ENCODE assay signal across 16 mouse cellular contexts in genomic region chr16:41675774-41676173, GRCm38 (mm10).
DNase-seq lines count a peak whose midpoint lies in the region; ATAC-seq and TF ChIP-seq lines count a peak whose summit lies in the region.
"Had no signal": no experiment of that assay in that cellular context is flagged by ENCODE, and none has a peak within 500 bp of the region (broad histone marks: within the 10 kb centered on the region; RNA-seq: fewer than 3 reads in every experiment).

No protein-coding gene starts in this region.

- H3K36me3 ChIP-seq in intestine, postnatal 0 days (ENCODE audit: control insufficient read depth, insufficient read depth) = no peaks in the 10 kb centered on the region
- H3K36me3 ChIP-seq: limb, embryonic 12.5 days; neural tube, embryonic 12.5 days had no signal

- 85% methylated on average over 3 of the region's 3 CpGs for WGBS in intestine, postnatal 0 days

- ATAC-seq in intestine, postnatal 0 days = no peak

- no peaks in the 10 kb centered on the region for H3K9me3 ChIP-seq in intestine, postnatal 0 days (ENCODE audit: control insufficient read depth)
- H3K9me3 ChIP-seq: limb, embryonic 12.5 days; neural tube, embryonic 12.5 days had no signal

- peak overlapping the region; percentile 7; the same call in 1 of the 2 replicates for H3K27ac ChIP-seq in layer of hippocampus, adult 2 months
- H3K27ac ChIP-seq in left cerebral cortex, adult 2 months = peak overlapping the region; percentile 29; the same call in 1 of the 2 replicates
- H3K27ac ChIP-seq in intestine, postnatal 0 days (ENCODE audit: low read depth, low read length) = no peak overlapping the region
- H3K27ac ChIP-seq: limb, embryonic 12.5 days; liver, embryonic 14.5 days; neural tube, embryonic 12.5 days had no signal

- no peak overlapping the region for H3K9ac ChIP-seq in intestine, postnatal 0 days (ENCODE audit: low read depth, low read length)
- H3K9ac ChIP-seq: limb, embryonic 12.5 days; liver, embryonic 14.5 days; neural tube, embryonic 12.5 days had no signal

- H3K27me3 ChIP-seq in intestine, postnatal 0 days (replicated peaks; ENCODE audit: control insufficient read depth, insufficient read depth, low read length) = no peaks in the 10 kb centered on the region
- H3K27me3 ChIP-seq: limb, embryonic 12.5 days; neural tube, embryonic 12.5 days had no signal

- DNase-seq in layer of hippocampus, adult 2 months (ENCODE audit: low spot score in 2 of 2) = peak in 1 of 2 experiments; percentile 17
- DNase-seq in layer of hippocampus, postnatal 25 days (ENCODE audit: extremely low spot score in 1 of 2, low spot score in 1 of 2) = no peak
- DNase-seq in cerebellum, adult 8-10 months = peak; percentile 78
- no peak for DNase-seq in left cerebral cortex, adult 2 months (ENCODE audit: extremely low spot score in 1 of 2, low spot score in 2 of 2)
- peak; percentile 55 for DNase-seq in telencephalon, adult 2 months (ENCODE audit: low read depth, low spot score)
- DNase-seq in adrenal gland, postnatal 25 days = no peak
- DNase-seq: adrenal gland, adult 2 months; kidney, postnatal 10 days; lung, postnatal 10 days; spleen, adult 18-20 months; thymus, postnatal 4 days had no signal

- H3K4me2 ChIP-seq in intestine, postnatal 0 days (replicated peaks; ENCODE audit: low read depth) = no peak overlapping the region
- H3K4me2 ChIP-seq: limb, embryonic 12.5 days; neural tube, embryonic 12.5 days had no signal

- H3K4me1 ChIP-seq in intestine, postnatal 0 days (replicated peaks; ENCODE audit: control insufficient read depth, insufficient read depth, low read length) = no peaks in the 10 kb centered on the region
- H3K4me1 ChIP-seq: limb, embryonic 12.5 days; neural tube, embryonic 12.5 days had no signal

- no peak for TF ChIP-seq CTCF in layer of hippocampus, adult 2 months (conservative IDR thresholded peaks at IDR 0.05)
- no peak for TF ChIP-seq CTCF in left cerebral cortex, adult 2 months (IDR thresholded peaks at IDR 0.05)
- no peak for TF ChIP-seq CTCF in intestine, postnatal 0 days (IDR thresholded peaks at IDR 0.05; ENCODE audit: low read depth)

- intact Hi-C loops in left cerebral cortex, adult 2 months (cut with DNase I) = loop anchor here (5.0 kb wide), 1 partner anchor 72 kb away; no protein-coding TSS in a partner anchor

- H3K4me3 ChIP-seq in layer of hippocampus, adult 2 months = no peak overlapping the region
- no peak overlapping the region for H3K4me3 ChIP-seq in left cerebral cortex, adult 2 months
- no peak overlapping the region for H3K4me3 ChIP-seq in intestine, postnatal 0 days (ENCODE audit: low read depth, low read length)
- H3K4me3 ChIP-seq: erythroblast, embryonic 14.5 days; limb, embryonic 12.5 days; neural tube, embryonic 12.5 days had no signal

Comparison
In these comparisons a context has a peak if more than half of its experiments do, and no peak if none do; other contexts are left out.
1. DNase-seq: peak in cerebellum, adult 8-10 months (single experiment) and telencephalon, adult 2 months (single experiment); none in layer of hippocampus, postnatal 25 days (0 of 2), left cerebral cortex, adult 2 months (0 of 2) and adrenal gland, postnatal 25 days (single experiment).